Comparison of ENCODE assay signal across 16 mouse cellular contexts in genomic region chr5:108581361-108581891, GRCm38 (mm10). TPM values are rescaled to one million over a fixed set of nuclear protein-coding genes. Genes with fewer than 3 reads are reported as not detected.
DNase-seq lines count a peak whose midpoint lies in the region; ATAC-seq and TF ChIP-seq lines count a peak whose summit lies in the region.
"Had no signal": no experiment of that assay in that cellular context is flagged by ENCODE, and none has a peak within 500 bp of the region (broad histone marks: within the 10 kb centered on the region; RNA-seq: fewer than 3 reads in every experiment).

No protein-coding gene starts in this region.

- H3K9me3 ChIP-seq in hindbrain, embryonic 16.5 days (ENCODE audit: control insufficient read depth, low read length) = no peaks in the 10 kb centered on the region
- no peaks in the 10 kb centered on the region for H3K9me3 ChIP-seq in hindbrain, embryonic 14.5 days (ENCODE audit: control insufficient read depth, low read length)
- H3K9me3 ChIP-seq: kidney, embryonic 15.5 days; limb, embryonic 15.5 days had no signal

- peak; percentile 81 for ATAC-seq in hindbrain, embryonic 16.5 days
- ATAC-seq in hindbrain, embryonic 14.5 days (ENCODE audit: low FRiP score) = no peak; the same call in 1 of the 2 replicates
- ATAC-seq: lung, postnatal 0 days had no signal

- DNase-seq in hindbrain, embryonic 14.5 days (ENCODE audit: low spot score) = no peak
- peak; percentile 69 to 84 for DNase-seq in cerebellum, adult 2 months
- DNase-seq in layer of hippocampus, adult 2 months (ENCODE audit: low spot score in 2 of 2) = peak; percentile 38 to 68
- DNase-seq in left cerebral cortex, postnatal 36 days (ENCODE audit: low spot score in 2 of 2) = peak; percentile 69 to 70
- DNase-seq in adrenal gland, adult 2 months = no peak
- no peak for DNase-seq in spleen, adult 18-20 months
- DNase-seq in gastrocnemius, postnatal 36 days = no peak
- DNase-seq: adrenal gland, postnatal 14 days; heart, postnatal 4 days; thymus, postnatal 36 days had no signal

- intact Hi-C loops in left cerebral cortex, postnatal 36 days (cut with DNase I) = no loop called here
- intact Hi-C loops in gastrocnemius, postnatal 36 days (cut with DNase I) = no loop called here

- no peak for TF ChIP-seq POLR2A in cerebellum, adult 2 months (IDR thresholded peaks at IDR 0.05; ENCODE audit: borderline replicate concordance, insufficient read depth, low read length)

- H3K4me1 ChIP-seq in hindbrain, embryonic 16.5 days (ENCODE audit: control insufficient read depth, insufficient read depth, low read depth, low read length) = no peaks in the 10 kb centered on the region
- H3K4me1 ChIP-seq in hindbrain, embryonic 14.5 days (replicated peaks; ENCODE audit: control insufficient read depth, insufficient read depth, low read length) = no peaks in the 10 kb centered on the region
- peaks cover 17% of the 10 kb centered on the region for H3K4me1 ChIP-seq in cerebellum, adult 2 months (ENCODE audit: control insufficient read depth, insufficient read depth, low read length)
- H3K4me1 ChIP-seq: kidney, embryonic 15.5 days; limb, embryonic 15.5 days had no signal

- H3K4me2 ChIP-seq in hindbrain, embryonic 16.5 days (ENCODE audit: low read length) = no peak overlapping the region
- no peak overlapping the region for H3K4me2 ChIP-seq in hindbrain, embryonic 14.5 days (replicated peaks)
- H3K4me2 ChIP-seq: kidney, embryonic 15.5 days; limb, embryonic 15.5 days; midbrain, embryonic 11.5 days had no signal

- 81% methylated on average over 3 of the region's 3 CpGs for WGBS in hindbrain, embryonic 16.5 days
- WGBS in hindbrain, embryonic 14.5 days = 79% methylated on average over 3 of the region's 3 CpGs
- WGBS in cerebellum, adult 2 months = 20% methylated on average over 3 of the region's 3 CpGs

- no peak overlapping the region for H3K4me3 ChIP-seq in hindbrain, embryonic 16.5 days (ENCODE audit: low read length)
- H3K4me3 ChIP-seq in hindbrain, embryonic 14.5 days (replicated peaks; ENCODE audit: low read length) = no peak overlapping the region
- no peak overlapping the region for H3K4me3 ChIP-seq in cerebellum, adult 2 months (replicated peaks; ENCODE audit: insufficient read depth, low read depth, low read length)
- no peak overlapping the region for H3K4me3 ChIP-seq in layer of hippocampus, adult 2 months
- H3K4me3 ChIP-seq: kidney, embryonic 15.5 days; limb, embryonic 15.5 days had no signal

- peaks cover 48% of the 10 kb centered on the region for H3K36me3 ChIP-seq in hindbrain, embryonic 16.5 days (ENCODE audit: control insufficient read depth, insufficient read depth, low read length)
- H3K36me3 ChIP-seq in hindbrain, embryonic 14.5 days (replicated peaks; ENCODE audit: control insufficient read depth, insufficient read depth) = peaks cover 84% of the 10 kb centered on the region

- H3K27me3 ChIP-seq in hindbrain, embryonic 16.5 days (replicated peaks; ENCODE audit: control insufficient read depth, insufficient read depth, low read length) = no peaks in the 10 kb centered on the region
- H3K27me3 ChIP-seq in hindbrain, embryonic 14.5 days (ENCODE audit: control insufficient read depth, insufficient read depth, low read length) = no peaks in the 10 kb centered on the region
- no peaks in the 10 kb centered on the region for H3K27me3 ChIP-seq in cerebellum, adult 2 months (ENCODE audit: control insufficient read depth, insufficient read depth, low read length)
- H3K27me3 ChIP-seq: kidney, embryonic 15.5 days; limb, embryonic 15.5 days had no signal

- H3K27ac ChIP-seq in hindbrain, embryonic 16.5 days (ENCODE audit: low read depth, low read length) = peak overlapping the region; percentile 2; the same call in 1 of the 2 replicates
- no peak overlapping the region for H3K27ac ChIP-seq in hindbrain, embryonic 14.5 days
- H3K27ac ChIP-seq in cerebellum, adult 2 months (ENCODE audit: insufficient read depth, low read length) = peak overlapping the region; percentile 91
- H3K27ac ChIP-seq in layer of hippocampus, adult 2 months = peak overlapping the region; percentile 78
- H3K27ac ChIP-seq: kidney, embryonic 15.5 days; limb, embryonic 15.5 days had no signal

- H3K9ac ChIP-seq in hindbrain, embryonic 16.5 days (ENCODE audit: low read depth, low read length) = no peak overlapping the region
- no peak overlapping the region for H3K9ac ChIP-seq in hindbrain, embryonic 14.5 days
- H3K9ac ChIP-seq: kidney, embryonic 15.5 days; limb, embryonic 15.5 days had no signal

- no peak for TF ChIP-seq CTCF in cerebellum, adult 2 months (IDR thresholded peaks at IDR 0.05; ENCODE audit: borderline replicate concordance, insufficient read depth, low read depth, low read length)
- no peak for TF ChIP-seq CTCF in layer of hippocampus, adult 2 months (conservative IDR thresholded peaks at IDR 0.05)

RNA-seq across cellular contexts. Expression of gene Cplx1, which starts 31.6 kb away (rescaled TPM):
- 238 and 264 TPM in 2 replicates for polyA plus RNA-seq in hindbrain, embryonic 16.5 days (2015; fragmentation: Nextera tagmentation; extraction: Ambion mirVana)
- polyA plus RNA-seq in hindbrain, embryonic 14.5 days (2014; fragmentation: Nextera tagmentation; extraction: Ambion mirVana) = 169 and 208 TPM in 2 replicates
- polyA plus RNA-seq in cerebellum, adult 2 months (2012; rRNA removed) = 459 and 564 TPM in 2 replicates
- total RNA-seq in layer of hippocampus, adult 2 months (2021) = 100 to 1,000 TPM; 507 to 549 TPM
- 100 to 1,000 TPM; 644 to 792 TPM for total RNA-seq in left cerebral cortex, postnatal 36 days (2021)
- total RNA-seq in adrenal gland, adult 2 months (2021) = 1 to 10 TPM; 2.0 to 3.7 TPM
- polyA plus RNA-seq in adrenal gland, adult 2 months (2012; rRNA removed) = 0.83 and 1.6 TPM in 2 replicates
- not detected for total RNA-seq in gastrocnemius, postnatal 36 days (2021)
- polyA plus RNA-seq: spleen, adult 2 months had no signal

RNA-seq across cellular contexts. Expression of gene Gak, which starts 48.1 kb away (rescaled TPM):
- polyA plus RNA-seq in hindbrain, embryonic 16.5 days (2015; fragmentation: Nextera tagmentation; extraction: Ambion mirVana) = 47.5 and 56.5 TPM in 2 replicates
- polyA plus RNA-seq in hindbrain, embryonic 14.5 days (2014; fragmentation: Nextera tagmentation; extraction: Ambion mirVana) = 46.4 and 47.2 TPM in 2 replicates
- polyA plus RNA-seq in cerebellum, adult 2 months (2012; rRNA removed) = 89.9 and 91.6 TPM in 2 replicates
- total RNA-seq in layer of hippocampus, adult 2 months (2021) = 10 to 100 TPM; 96.2 to 97.3 TPM
- 10 to 100 TPM; 98.1 to 98.8 TPM for total RNA-seq in left cerebral cortex, postnatal 36 days (2021)
- total RNA-seq in adrenal gland, adult 2 months (2021) = 10 to 100 TPM; 86.4 to 87.1 TPM
- polyA plus RNA-seq in adrenal gland, adult 2 months (2012; rRNA removed) = 72.8 and 87.2 TPM in 2 replicates
- total RNA-seq in gastrocnemius, postnatal 36 days (2021) = 10 to 100 TPM; 11.1 to 13.1 TPM

RNA-seq across cellular contexts. Expression of gene Tmem175, which starts 48.1 kb away (rescaled TPM):
- polyA plus RNA-seq in hindbrain, embryonic 16.5 days (2015; fragmentation: Nextera tagmentation; extraction: Ambion mirVana) = 28.6 and 30.9 TPM in 2 replicates
- polyA plus RNA-seq in hindbrain, embryonic 14.5 days (2014; fragmentation: Nextera tagmentation; extraction: Ambion mirVana) = 27.2 and 29.7 TPM in 2 replicates
- 50.8 and 52.4 TPM in 2 replicates for polyA plus RNA-seq in cerebellum, adult 2 months (2012; rRNA removed)
- 10 to 100 TPM; 40.7 to 43.5 TPM for total RNA-seq in layer of hippocampus, adult 2 months (2021)
- 10 to 100 TPM; 40.7 to 41.4 TPM for total RNA-seq in left cerebral cortex, postnatal 36 days (2021)
- 10 to 100 TPM; 25.7 to 28.5 TPM for total RNA-seq in adrenal gland, adult 2 months (2021)
- 50.2 and 61.8 TPM in 2 replicates for polyA plus RNA-seq in adrenal gland, adult 2 months (2012; rRNA removed)
- 1 to 10 TPM; 6.6 to 6.7 TPM for total RNA-seq in gastrocnemius, postnatal 36 days (2021)

Comparison
In these comparisons a context has a peak if more than half of its experiments do, and no peak if none do; other contexts are left out.
1. DNase-seq: peak in cerebellum, adult 2 months (2 of 2), layer of hippocampus, adult 2 months (2 of 2) and left cerebral cortex, postnatal 36 days (2 of 2); none in hindbrain, embryonic 14.5 days (single experiment), adrenal gland, adult 2 months (single experiment), spleen, adult 18-20 months (0 of 2) and gastrocnemius, postnatal 36 days (0 of 2).
2. RNA of gene Cplx1, which starts 31.6 kb away (total RNA-seq): 644 to 792 TPM in left cerebral cortex, postnatal 36 days and 507 to 549 TPM in layer of hippocampus, adult 2 months; 2.0 to 3.7 TPM in adrenal gland, adult 2 months and not detected in gastrocnemius, postnatal 36 days; every median in the first group is over 100 times any median in the second.
3. RNA of gene Gak, which starts 48.1 kb away (total RNA-seq): 98.1 to 98.8 TPM in left cerebral cortex, postnatal 36 days, 96.2 to 97.3 TPM in layer of hippocampus, adult 2 months and 86.4 to 87.1 TPM in adrenal gland, adult 2 months; 11.1 to 13.1 TPM in gastrocnemius, postnatal 36 days; every median in the first group is over 4 times any median in the second.